Comparison of ENCODE assay signal across 8 mouse cellular contexts in genomic region chr15:91165021-91165420, GRCm38 (mm10). TPM values are rescaled to one million over a fixed set of nuclear protein-coding genes. Genes with fewer than 3 reads are reported as not detected.
A peak's percentile ranks its signal among the peaks of the same experiment; 100 is the strongest.
DNase-seq lines count a peak whose midpoint lies in the region; ATAC-seq and TF ChIP-seq lines count a peak whose summit lies in the region.

No protein-coding gene starts in this region.

- no peak overlapping the region for H3K4me2 ChIP-seq in kidney, embryonic 14.5 days (replicated peaks; ENCODE audit: low read depth, low read length)
- no peak overlapping the region for H3K4me2 ChIP-seq in liver, embryonic 13.5 days
- no peak overlapping the region for H3K4me2 ChIP-seq in heart, embryonic 12.5 days

- H3K4me3 ChIP-seq in ES-Bruce4 (ENCODE audit: low read depth, low read length): no peak overlapping the region
- H3K4me3 ChIP-seq in kidney, embryonic 14.5 days (ENCODE audit: low read length): no peak overlapping the region
- no peak overlapping the region for H3K4me3 ChIP-seq in liver, embryonic 13.5 days (replicated peaks)
- H3K4me3 ChIP-seq in heart, embryonic 12.5 days: no peak overlapping the region

- H3K27me3 ChIP-seq in ES-Bruce4 (ENCODE audit: control insufficient read depth, insufficient read depth, low read length, poor library complexity, severe bottlenecking): no peaks in the 10 kb centered on the region
- H3K27me3 ChIP-seq in kidney, embryonic 14.5 days (ENCODE audit: control insufficient read depth, insufficient read depth, low read length): no peaks in the 10 kb centered on the region
- H3K27me3 ChIP-seq in liver, embryonic 13.5 days: no peaks in the 10 kb centered on the region
- H3K27me3 ChIP-seq in heart, embryonic 12.5 days (replicated peaks): no peaks in the 10 kb centered on the region

- H3K4me1 ChIP-seq in ES-Bruce4 (ENCODE audit: control insufficient read depth, insufficient read depth, low read length): no peaks in the 10 kb centered on the region
- H3K4me1 ChIP-seq in kidney, embryonic 14.5 days (ENCODE audit: control insufficient read depth, insufficient read depth, low read length): no peaks in the 10 kb centered on the region
- no peaks in the 10 kb centered on the region for H3K4me1 ChIP-seq in liver, embryonic 13.5 days (replicated peaks)
- no peaks in the 10 kb centered on the region for H3K4me1 ChIP-seq in heart, embryonic 12.5 days (replicated peaks)

- TF ChIP-seq EP300 in ES-Bruce4 (IDR thresholded peaks at IDR 0.05; ENCODE audit: insufficient read depth, low read depth, low read length): no peak

- peak; percentile 21 for DNase-seq in adipocyte (ENCODE audit: low spot score)
- DNase-seq in embryo, embryonic 9.5 days (ENCODE audit: extremely low spot score): peak; percentile 36
- DNase-seq in liver, embryonic 13.5 days: no peak
- DNase-seq in retina, adult 2 months (ENCODE audit: low read depth, low spot score): peak; percentile 43
- no peak for DNase-seq in thymus, postnatal 36 days

- no peaks in the 10 kb centered on the region for H3K36me3 ChIP-seq in ES-Bruce4 (ENCODE audit: control insufficient read depth, insufficient read depth, low read length, poor library complexity, severe bottlenecking)
- no peaks in the 10 kb centered on the region for H3K36me3 ChIP-seq in kidney, embryonic 14.5 days (ENCODE audit: control insufficient read depth, insufficient read depth, low read length)
- no peaks in the 10 kb centered on the region for H3K36me3 ChIP-seq in liver, embryonic 13.5 days
- H3K36me3 ChIP-seq in heart, embryonic 12.5 days: no peaks in the 10 kb centered on the region

- ATAC-seq in kidney, embryonic 14.5 days (ENCODE audit: low FRiP score, low TSS enrichment): peak; percentile 62
- ATAC-seq in liver, embryonic 13.5 days (ENCODE audit: low read depth): peak; percentile 45; the same call in 1 of the 2 replicates
- ATAC-seq in heart, embryonic 12.5 days (ENCODE audit: insufficient number of reproducible peaks, low FRiP score): no peak

- WGBS in kidney, embryonic 14.5 days: 6% methylated on average over 5 of the region's 5 CpGs
- 1% methylated on average over 5 of the region's 5 CpGs for WGBS in liver, embryonic 13.5 days (ENCODE audit: insufficient replicate concordance)
- 6% methylated on average over 5 of the region's 5 CpGs for WGBS in heart, embryonic 12.5 days

- H3K27ac ChIP-seq in ES-Bruce4 (ENCODE audit: insufficient read depth, low read length): no peak overlapping the region
- H3K27ac ChIP-seq in kidney, embryonic 14.5 days (ENCODE audit: low read depth, low read length): no peak overlapping the region
- no peak overlapping the region for H3K27ac ChIP-seq in liver, embryonic 13.5 days
- H3K27ac ChIP-seq in heart, embryonic 12.5 days (ENCODE audit: poor library complexity, severe bottlenecking): no peak overlapping the region

- no peaks in the 10 kb centered on the region for H3K9me3 ChIP-seq in ES-Bruce4 (replicated peaks; ENCODE audit: control insufficient read depth, insufficient read depth, low read length, poor library complexity, severe bottlenecking)
- no peaks in the 10 kb centered on the region for H3K9me3 ChIP-seq in kidney, embryonic 14.5 days (ENCODE audit: control insufficient read depth, low read length)
- H3K9me3 ChIP-seq in liver, embryonic 13.5 days (replicated peaks): no peaks in the 10 kb centered on the region
- H3K9me3 ChIP-seq in heart, embryonic 12.5 days (replicated peaks): no peaks in the 10 kb centered on the region

- H3K9ac ChIP-seq in ES-Bruce4 (ENCODE audit: low read depth, poor library complexity, severe bottlenecking): no peak overlapping the region
- no peak overlapping the region for H3K9ac ChIP-seq in kidney, embryonic 14.5 days (ENCODE audit: low read depth, low read length)
- H3K9ac ChIP-seq in liver, embryonic 13.5 days: no peak overlapping the region
- no peak overlapping the region for H3K9ac ChIP-seq in heart, embryonic 12.5 days

- TF ChIP-seq CTCF in ES-Bruce4 (IDR thresholded peaks at IDR 0.05; ENCODE audit: low read depth, low read length): peak; percentile 39

- TF ChIP-seq POLR2A in ES-Bruce4 (IDR thresholded peaks at IDR 0.05; ENCODE audit: insufficient read depth, low read length): no peak

RNA-seq across cellular contexts. Expression of gene Abcd2, which starts 26.6 kb away (rescaled TPM):
- polyA plus RNA-seq in ES-Bruce4 (2011; ENCODE audit: insufficient read depth, insufficient read length, low read depth, missing spikeins): not detected in 2 replicates
- 3.5 and 5.0 TPM in 2 replicates for polyA plus RNA-seq in kidney, embryonic 14.5 days (2014; fragmentation: Nextera tagmentation; extraction: Ambion mirVana)
- 1.9 and 2.0 TPM in 2 replicates for polyA plus RNA-seq in liver, embryonic 13.5 days (2015; fragmentation: Nextera tagmentation; extraction: Ambion mirVana)
- polyA plus RNA-seq in heart, embryonic 12.5 days (2016; fragmentation: Nextera tagmentation; extraction: Ambion mirVana): 0.92 and 1.1 TPM in 2 replicates

RNA-seq across cellular contexts. Expression of gene CN725425, which starts 34.3 kb away (rescaled TPM):
- 1.4 and 2.2 TPM in 2 replicates for polyA plus RNA-seq in ES-Bruce4 (2011; ENCODE audit: insufficient read depth, insufficient read length, low read depth, missing spikeins)
- polyA plus RNA-seq in kidney, embryonic 14.5 days (2014; fragmentation: Nextera tagmentation; extraction: Ambion mirVana): 0.16 TPM in 1 of 2 replicates, not detected in the other
- polyA plus RNA-seq in liver, embryonic 13.5 days (2015; fragmentation: Nextera tagmentation; extraction: Ambion mirVana): not detected in 2 replicates
- polyA plus RNA-seq in heart, embryonic 12.5 days (2016; fragmentation: Nextera tagmentation; extraction: Ambion mirVana): not detected in 2 replicates

Comparison
In these comparisons a context has a peak if more than half of its experiments do, and no peak if none do; other contexts are left out.
1. DNase-seq: peak in adipocyte (single experiment), embryo, embryonic 9.5 days (single experiment) and retina, adult 2 months (single experiment); none in liver, embryonic 13.5 days (single experiment) and thymus, postnatal 36 days (0 of 2).